Mouse (Mus musculus) intestine, embryonic 15.5 days (tissue): ENCODE measurements around the gene Rinl. TPM values are rescaled to one million over a fixed set of nuclear protein-coding genes. Genes with fewer than 3 reads are reported as not detected.
A peak's percentile ranks its signal among the peaks of the same experiment; 100 is the strongest.

Experiments
- ATAC-seq: fragments of 200-750 bp; cut with Nextera tagmentation; 2 replicates; pipeline ENCODE4 v1.8.0; 2017; ENCODE audit warnings: moderate TSS enrichment, moderate library complexity
- H3K27ac ChIP-seq: fragments of 300-500 bp; sonication (generic); 2 replicates; pipeline ENCODE4 v1.5.1; 2015; ENCODE audit warnings: mild to moderate bottlenecking, inconsistent platforms
- H3K27me3 ChIP-seq: fragments of 300-500 bp; sonication (generic); replicated peaks from 2 replicates; pipeline ENCODE4 v1.6.1; 2015; ENCODE audit warnings: inconsistent platforms
- H3K36me3 ChIP-seq: fragments of 300-500 bp; sonication (generic); 2 replicates; pipeline ENCODE4 v1.6.1; 2015; ENCODE audit warnings: inconsistent platforms
- H3K4me1 ChIP-seq: fragments of 300-500 bp; sonication (generic); replicated peaks from 2 replicates; pipeline ENCODE4 v1.6.1; 2015; ENCODE audit warnings: inconsistent platforms
- H3K4me2 ChIP-seq: fragments of 300-500 bp; sonication (generic); replicated peaks from 2 replicates; pipeline ENCODE4 v1.6.1; 2015; ENCODE audit warnings: mild to moderate bottlenecking, inconsistent platforms
- H3K4me3 ChIP-seq: fragments of 300-500 bp; sonication (generic); replicated peaks from 2 replicates; pipeline ENCODE4 v1.5.1; 2015; ENCODE audit warnings: inconsistent platforms
- H3K9ac ChIP-seq: fragments of 300-500 bp; sonication (generic); 2 replicates; pipeline ENCODE4 v1.6.1; 2015; ENCODE audit warnings: inconsistent platforms
- H3K9me3 ChIP-seq: fragments of 300-500 bp; sonication (generic); 2 replicates; pipeline ENCODE4 v1.6.1; 2016; ENCODE audit warnings: inconsistent platforms
- WGBS: fragments of 180-500 bp; shearing (Covaris S2); methylation state at CpG from one replicate; pipeline ENCODE4 v1.1.7; 2015; 5-methylcytosine and 5-hydroxymethylcytosine counted together
- polyA plus RNA-seq: library from polyadenylated mRNA; unstranded; fragments of >200 nt; fragmentation: Nextera tagmentation; extraction: Ambion mirVana; gene quantifications from 2 replicates; pipeline ENCODE4 v1.2.1, GENCODE M21; 2015

Gene Rinl
- polyA plus RNA-seq, 1 experiment from 2014 or later = 4.5 TPM

DNA sequence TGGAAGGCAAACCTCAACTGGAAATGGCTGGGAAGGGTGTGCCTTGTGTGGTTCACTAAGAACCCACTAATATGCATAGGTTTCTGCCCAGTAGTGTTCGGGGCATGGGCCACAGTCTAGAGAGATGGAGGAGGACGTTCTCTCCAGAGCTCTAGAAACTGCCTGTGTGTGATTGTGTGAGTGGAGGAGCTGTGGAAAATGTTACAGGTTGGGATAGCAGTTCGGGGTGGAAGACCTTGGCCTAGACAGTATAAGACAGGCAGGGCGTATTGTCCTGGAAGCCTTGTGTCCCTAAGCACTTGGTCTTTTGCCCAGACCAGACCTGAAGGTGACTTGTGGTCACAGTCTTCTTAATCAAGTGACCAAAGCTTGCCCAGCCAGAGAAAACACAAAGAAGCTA lies 23.7 kb downstream of the Rinl start:
- 49% methylated on average over 4 of the region's 4 CpGs for WGBS
- Histone ChIP-seq H3K4me2 (peak overlapping the region; percentile 77), H3K4me1 (peaks cover 57% of the 10 kb centered on the region), H3K27ac (peak overlapping the region; percentile 13; the same call in 1 of the 2 replicates), H3K27me3 (no peaks in the 10 kb centered on the region), H3K9ac (peak overlapping the region; percentile 92), H3K36me3 (peaks cover 34% of the 10 kb centered on the region), H3K9me3 (no peaks in the 10 kb centered on the region), H3K4me3 (peak overlapping the region; percentile 68)
- ATAC-seq = no peak

DNA sequence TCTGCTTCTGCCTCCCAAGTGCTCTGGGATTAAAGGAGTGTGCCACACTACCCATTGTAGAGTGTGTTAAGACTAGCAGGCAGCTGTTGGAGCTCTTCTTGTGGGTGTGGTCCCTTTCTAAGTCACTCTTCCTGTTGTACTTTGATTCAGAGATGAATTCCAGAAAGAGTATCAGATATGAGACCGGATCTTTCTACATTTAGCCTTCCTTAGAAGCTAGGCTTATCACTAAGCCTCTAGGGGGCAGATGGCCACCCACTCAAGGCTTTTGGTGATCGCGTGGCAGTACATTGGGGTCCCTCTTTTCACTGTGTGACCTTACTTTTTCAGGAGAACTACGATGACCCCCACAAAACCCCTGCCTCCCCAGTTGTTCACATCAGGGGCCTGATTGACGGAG lies 24.2 kb downstream of the Rinl start:
- peaks cover 37% of the 10 kb centered on the region for H3K36me3 ChIP-seq
- ATAC-seq = no peak
- peaks cover 53% of the 10 kb centered on the region for H3K4me1 ChIP-seq
- WGBS = 62% methylated on average over 5 of the region's 5 CpGs
- peak overlapping the region; percentile 77 for H3K4me2 ChIP-seq
- H3K9me3 ChIP-seq = no peaks in the 10 kb centered on the region
- H3K27me3 ChIP-seq = no peaks in the 10 kb centered on the region
- H3K9ac ChIP-seq = peak overlapping the region; percentile 92; the same call in 1 of the 2 replicates
- H3K27ac ChIP-seq = peak overlapping the region; percentile 13; the same call in 1 of the 2 replicates
- H3K4me3 ChIP-seq = peak overlapping the region; percentile 68

GRCm38 (mm10) chr7:28814306-28815034 lies 25.7 kb downstream of the Rinl start:
- no peaks in the 10 kb centered on the region for H3K9me3 ChIP-seq
- peaks cover 49% of the 10 kb centered on the region for H3K36me3 ChIP-seq
- H3K4me2 ChIP-seq = peak overlapping the region; percentile 7; the same call in 1 of the 2 replicates
- no peaks in the 10 kb centered on the region for H3K27me3 ChIP-seq
- ATAC-seq = no peak
- no peak overlapping the region for H3K4me3 ChIP-seq
- no peak overlapping the region for H3K9ac ChIP-seq
- WGBS = 77% methylated on average over 5 of the region's 5 CpGs
- H3K4me1 ChIP-seq = peaks cover 58% of the 10 kb centered on the region
- no peak overlapping the region for H3K27ac ChIP-seq

- H3K27ac ChIP-seq = no peak overlapping the region
- WGBS = 92% methylated on average over 9 of the region's 9 CpGs
- H3K4me1 ChIP-seq = peaks cover 65% of the 10 kb centered on the region
- H3K36me3 ChIP-seq = peaks cover 56% of the 10 kb centered on the region
- 0 out of 2 replicates have a peak overlapping the region, but pooled peaks have one; percentile 7 for H3K4me2 ChIP-seq
- no peak for ATAC-seq
- no peak overlapping the region for H3K9ac ChIP-seq
- no peaks in the 10 kb centered on the region for H3K27me3 ChIP-seq
- no peaks in the 10 kb centered on the region for H3K9me3 ChIP-seq
- H3K4me3 ChIP-seq = no peak overlapping the region
Measured at GRCm38 (mm10) chr7:28815230-28815629, 26.5 kb downstream of the Rinl start.

GRCm38 (mm10) chr7:28816201-28816600 lies 27.4 kb downstream of the Rinl start:
- no peak overlapping the region for H3K27ac ChIP-seq
- H3K9ac ChIP-seq = no peak overlapping the region
- H3K4me3 ChIP-seq = no peak overlapping the region
- no peak for ATAC-seq
- H3K4me2 ChIP-seq = peak overlapping the region; percentile 21; the same call in 1 of the 2 replicates
- H3K9me3 ChIP-seq = no peaks in the 10 kb centered on the region
- 76% methylated on average over 9 of the region's 9 CpGs for WGBS
- H3K4me1 ChIP-seq = peaks cover 73% of the 10 kb centered on the region
- peaks cover 66% of the 10 kb centered on the region for H3K36me3 ChIP-seq
- H3K27me3 ChIP-seq = no peaks in the 10 kb centered on the region

DNA sequence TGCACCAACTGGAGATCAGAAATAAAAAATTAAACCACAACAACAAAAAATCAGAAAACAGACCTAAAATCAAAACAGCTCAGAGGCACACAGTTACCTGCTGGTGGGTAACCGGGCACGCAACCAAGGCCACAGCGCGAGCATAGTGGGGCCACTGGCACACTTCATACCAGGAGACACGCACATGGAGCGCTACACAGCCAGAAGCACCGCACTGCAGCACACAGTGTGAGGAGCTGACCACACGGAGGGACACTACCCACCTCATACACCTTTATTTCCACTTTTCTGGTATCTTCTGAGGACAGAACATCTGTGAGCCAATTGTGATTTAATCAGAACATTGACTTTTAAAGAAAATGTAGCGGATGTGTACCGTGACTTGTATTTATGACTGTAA lies 28.2 kb downstream of the Rinl start:
- H3K27ac ChIP-seq = no peak overlapping the region

DNA sequence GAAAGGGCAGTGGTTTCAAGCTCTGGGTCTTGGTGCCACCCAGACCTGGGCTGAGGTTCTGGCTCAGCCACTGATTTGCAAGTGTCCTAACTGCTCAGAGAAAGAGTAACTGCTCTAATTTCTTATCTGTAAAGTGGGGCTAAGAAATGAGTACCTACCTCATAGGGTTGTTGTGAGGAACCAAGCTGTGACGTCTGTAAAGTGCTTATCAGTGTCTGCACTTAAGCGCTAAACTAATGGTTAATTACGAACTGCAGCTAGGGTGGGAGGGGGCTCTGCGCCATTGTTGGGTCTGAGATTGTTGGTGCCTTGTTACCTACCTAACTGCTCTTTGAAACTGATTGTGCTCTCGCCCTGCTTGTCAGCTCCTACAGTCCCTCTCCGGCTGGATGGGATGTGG lies 28.8 kb downstream of the Rinl start:
- Histone ChIP-seq H3K4me3 (no peak overlapping the region), H3K9ac (no peak overlapping the region), H3K4me1 (peaks cover 76% of the 10 kb centered on the region), H3K36me3 (peaks cover 74% of the 10 kb centered on the region), H3K4me2 (0 out of 2 replicates have a peak overlapping the region, but pooled peaks have one; percentile 1), H3K27me3 (no peaks in the 10 kb centered on the region), H3K27ac (no peak overlapping the region), H3K9me3 (no peaks in the 10 kb centered on the region)
- WGBS = 63% methylated on average over 6 of the region's 6 CpGs
- ATAC-seq = no peak

More for the DNA sequence above, 28.2 kb downstream of the Rinl start:
- Histone ChIP-seq H3K9me3 (no peaks in the 10 kb centered on the region), H3K9ac (no peak overlapping the region), H3K27me3 (no peaks in the 10 kb centered on the region), H3K36me3 (peaks cover 72% of the 10 kb centered on the region), H3K4me3 (no peak overlapping the region), H3K4me1 (peaks cover 75% of the 10 kb centered on the region), H3K4me2 (peak overlapping the region; percentile 17; the same call in 1 of the 2 replicates)
- 92% methylated on average over 10 of the region's 10 CpGs for WGBS
- ATAC-seq = no peak

- Histone ChIP-seq H3K9ac (no peak overlapping the region), H3K27me3 (no peaks in the 10 kb centered on the region), H3K4me1 (peaks cover 76% of the 10 kb centered on the region), H3K4me2 (0 out of 2 replicates have a peak overlapping the region, but pooled peaks have one; percentile 1), H3K27ac (peak overlapping the region; percentile 33; the same call in 1 of the 2 replicates), H3K36me3 (peaks cover 74% of the 10 kb centered on the region), H3K4me3 (no peak overlapping the region), H3K9me3 (no peaks in the 10 kb centered on the region)
- WGBS = 68% methylated on average over 4 of the region's 4 CpGs
- no peak for ATAC-seq
Measured at GRCm38 (mm10) chr7:28817957-28818356, 29.2 kb downstream of the Rinl start.

- Histone ChIP-seq H3K9ac (no peak overlapping the region), H3K36me3 (peaks cover 74% of the 10 kb centered on the region), H3K9me3 (no peaks in the 10 kb centered on the region), H3K4me2 (no peak overlapping the region), H3K4me3 (no peak overlapping the region), H3K27me3 (no peaks in the 10 kb centered on the region), H3K27ac (no peak overlapping the region), H3K4me1 (peaks cover 73% of the 10 kb centered on the region)
- 82% methylated on average over 18 of the region's 18 CpGs for WGBS
- ATAC-seq = no peak
Measured at GRCm38 (mm10) chr7:28818436-28818835, 29.7 kb downstream of the Rinl start.

DNA sequence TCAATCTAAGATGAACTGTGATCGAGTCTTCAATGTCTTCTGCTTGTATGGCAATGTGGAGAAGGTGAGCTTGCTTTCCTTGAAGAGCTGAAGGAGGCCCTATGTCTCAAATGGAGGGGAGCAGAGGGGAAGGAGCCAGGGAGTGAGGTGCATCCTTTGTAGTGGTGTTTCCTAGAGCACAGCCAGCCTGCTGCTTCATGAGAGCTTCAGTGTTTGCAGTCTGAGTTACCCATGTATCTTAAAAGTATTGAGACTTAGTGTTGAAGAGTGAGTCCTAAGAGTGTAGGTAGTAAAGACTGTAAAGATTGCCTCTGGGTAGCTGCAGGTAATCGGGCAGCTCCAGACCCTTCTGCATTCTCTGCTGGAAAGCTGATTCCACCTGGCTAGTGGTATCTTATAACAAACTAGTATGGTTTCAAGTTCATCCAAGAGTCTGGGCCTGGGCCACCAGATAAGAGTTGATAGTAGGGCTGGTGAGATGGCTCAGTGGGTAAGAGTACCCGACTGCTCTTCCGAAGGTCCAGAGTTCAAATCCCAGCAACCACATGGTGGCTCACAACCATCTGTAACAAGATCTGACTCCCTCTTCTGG lies 30.2 kb downstream of the Rinl start:
- Histone ChIP-seq H3K4me2 (no peak overlapping the region), H3K36me3 (peaks cover 69% of the 10 kb centered on the region), H3K4me3 (no peak overlapping the region), H3K27ac (no peak overlapping the region), H3K27me3 (no peaks in the 10 kb centered on the region), H3K4me1 (peaks cover 70% of the 10 kb centered on the region), H3K9ac (no peak overlapping the region), H3K9me3 (no peaks in the 10 kb centered on the region)
- 76% methylated on average over 4 of the region's 4 CpGs for WGBS
- no peak for ATAC-seq

GRCm38 (mm10) chr7:28819571-28819970 lies 30.8 kb downstream of the Rinl start:
- Histone ChIP-seq H3K27me3 (no peaks in the 10 kb centered on the region), H3K4me2 (no peak overlapping the region), H3K4me1 (peaks cover 64% of the 10 kb centered on the region), H3K4me3 (no peak overlapping the region), H3K36me3 (peaks cover 63% of the 10 kb centered on the region), H3K9me3 (no peaks in the 10 kb centered on the region), H3K9ac (no peak overlapping the region), H3K27ac (no peak overlapping the region)
- no peak for ATAC-seq
- 84% methylated on average over 4 of the region's 4 CpGs for WGBS

- Histone ChIP-seq H3K4me3 (no peak overlapping the region), H3K36me3 (peaks cover 55% of the 10 kb centered on the region), H3K27me3 (no peaks in the 10 kb centered on the region), H3K9me3 (no peaks in the 10 kb centered on the region), H3K27ac (peak overlapping the region; percentile 32; the same call in 1 of the 2 replicates), H3K9ac (no peak overlapping the region), H3K4me2 (no peak overlapping the region), H3K4me1 (peaks cover 58% of the 10 kb centered on the region)
- ATAC-seq = no peak
- 72% methylated on average over 12 of the region's 12 CpGs for WGBS
Measured at GRCm38 (mm10) chr7:28820358-28821260, 31.8 kb downstream of the Rinl start.
